Mouse (Mus musculus) heart, adult 2 months (tissue): ENCODE measurements around the gene Gabarap.

Experiments used
- CTCF ChIP-seq: fragments of 200-600 bp; IDR thresholded peaks from 2 replicates; pipeline ENCODE4 v1.8.1; 2022; ENCODE audit warnings: antibody characterized with exemption, mild to moderate bottlenecking, moderate library complexity
- EP300 ChIP-seq: fragments of 200-500 bp; IDR thresholded peaks from 2 replicates; pipeline ENCODE4 v1.6.1; 2011; ENCODE audit warnings: low read depth, low read length, control low read depth; ENCODE audit not compliant: insufficient read depth
- POLR2A ChIP-seq: fragments of 200-500 bp; IDR thresholded peaks from 2 replicates; pipeline ENCODE4 v1.6.1; 2011; ENCODE audit warnings: mild to moderate bottlenecking, low read depth, low read length, control low read depth; ENCODE audit not compliant: insufficient read depth

DNA sequence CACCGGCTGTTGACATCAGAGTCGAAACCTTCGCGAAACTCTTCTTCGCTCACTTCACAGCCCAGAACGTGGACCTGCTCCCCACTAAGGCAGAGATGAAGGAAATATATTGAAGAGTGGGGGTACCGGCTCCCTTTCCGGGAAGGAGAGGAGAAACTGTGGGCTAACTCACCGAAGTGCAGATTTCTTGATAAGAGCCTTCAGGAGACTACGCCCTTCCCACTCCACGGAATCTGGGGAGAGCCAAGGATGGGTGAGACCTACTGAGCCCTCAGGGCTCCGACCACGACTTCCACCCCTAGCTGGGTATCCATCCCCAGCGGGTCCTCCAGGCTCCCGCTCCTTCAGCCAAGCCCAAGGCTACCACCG lies 11.1 kb upstream of the Gabarap start:
- TF ChIP-seq CTCF (no peak), POLR2A (no peak), EP300 (no peak)
